Mouse (Mus musculus) brain, embryonic 14.5 days (tissue): ENCODE results near the gene Gna14. TPM values are rescaled to one million over a fixed set of nuclear protein-coding genes. Genes with fewer than 3 reads are reported as not detected.

ENCODE experiments used
- DNase-seq: peaks from one replicate; pipeline ENCODE4 v3.0.0-alpha.2; 2011; ENCODE audit warnings: low read depth
- CTCF ChIP-seq: fragments of 200-500 bp; IDR thresholded peaks from 2 replicates; pipeline ENCODE4 v1.5.1; 2012; ENCODE audit warnings: inconsistent platforms, mild to moderate bottlenecking, moderate library complexity, borderline replicate concordance; ENCODE audit not compliant: insufficient read depth, insufficient read length; ENCODE audit errors: extremely low read depth
- POLR2A ChIP-seq: fragments of 200-500 bp; IDR thresholded peaks from 2 replicates; pipeline ENCODE4 v1.6.1; 2012; ENCODE audit warnings: mild to moderate bottlenecking, inconsistent platforms, borderline replicate concordance; ENCODE audit not compliant: poor library complexity, insufficient read depth, insufficient read length, severe bottlenecking; ENCODE audit errors: extremely low read depth
- polyA plus RNA-seq: library from polyadenylated mRNA; depleted of rRNA; stranded (reverse); fragments of >200 nt; gene quantifications from 2 replicates; pipeline ENCODE4 v1.2.3, GENCODE M21; 2012

Gna14 gene
- polyA plus RNA-seq, 1 experiment: 0.62 TPM

GRCm38 (mm10) chr19:16457127-16457526, 21.6 kb downstream of the Gna14 start:
- no peak for TF ChIP-seq POLR2A
- no peak for TF ChIP-seq CTCF
- DNase-seq: no peak

GRCm38 (mm10) chr19:16459317-16459716, 23.8 kb downstream of the Gna14 start:
- no peak for DNase-seq
- TF ChIP-seq CTCF (no peak), POLR2A (no peak)

- DNase-seq: peak; percentile 37
Measured at GRCm38 (mm10) chr19:16460292-16460691, 24.7 kb downstream of the Gna14 start.

GRCm38 (mm10) chr19:16460831-16461230, 25.3 kb downstream of the Gna14 start:
- TF ChIP-seq CTCF (no peak), POLR2A (no peak)
- DNase-seq: no peak

More at GRCm38 (mm10) chr19:16460292-16460691, 24.7 kb downstream of the Gna14 start:
- TF ChIP-seq CTCF (no peak), POLR2A (no peak)

GRCm38 (mm10) chr19:16462461-16462860, 26.9 kb downstream of the Gna14 start:
- DNase-seq: no peak
- TF ChIP-seq CTCF: no peak

GRCm38 (mm10) chr19:16464730-16465129, 29.2 kb downstream of the Gna14 start:
- TF ChIP-seq POLR2A (no peak), CTCF (no peak)
- no peak for DNase-seq

GRCm38 (mm10) chr19:16468756-16469374, 33.3 kb downstream of the Gna14 start:
- TF ChIP-seq POLR2A (no peak), CTCF (no peak)
- DNase-seq: no peak

GRCm38 (mm10) chr19:16472655-16473054, 37.1 kb downstream of the Gna14 start:
- no peak for TF ChIP-seq CTCF
- DNase-seq: no peak

- DNase-seq: no peak
- TF ChIP-seq CTCF (no peak), POLR2A (no peak)
Measured at GRCm38 (mm10) chr19:16477314-16477946, 41.9 kb downstream of the Gna14 start.

- DNase-seq: no peak
- TF ChIP-seq CTCF: no peak
- TF ChIP-seq POLR2A: no peak
Measured at GRCm38 (mm10) chr19:16478186-16478607, 42.6 kb downstream of the Gna14 start.

GRCm38 (mm10) chr19:16482047-16482446, 46.5 kb downstream of the Gna14 start:
- TF ChIP-seq POLR2A (no peak), CTCF (no peak)
- DNase-seq: no peak

GRCm38 (mm10) chr19:16484237-16484636, 48.7 kb downstream of the Gna14 start:
- TF ChIP-seq POLR2A (no peak), CTCF (no peak)
- no peak for DNase-seq

GRCm38 (mm10) chr19:16484671-16485070, 49.1 kb downstream of the Gna14 start:
- TF ChIP-seq POLR2A: no peak
- no peak for TF ChIP-seq CTCF
- DNase-seq: no peak

GRCm38 (mm10) chr19:16490756-16491155, 55.2 kb downstream of the Gna14 start:
- TF ChIP-seq POLR2A: no peak
- TF ChIP-seq CTCF: no peak
- DNase-seq: no peak
